Mouse (Mus musculus) cerebellum, postnatal 25 days (tissue): Measurements from ENCODE around the gene Cep78.
A peak's percentile ranks its signal among the peaks of the same experiment; 100 is the strongest.

Experiments used
- DNase-seq, 2 experiments: peaks; one replicate each; pipeline ENCODE4 v3.0.0; 2021; ENCODE audit warnings: mixed read lengths in 2 of 2

Gene Cep78

GRCm38 (mm10) chr19:15965082-15965481 lies 19.7 kb downstream of the Cep78 start:
- peak in 1 of 2 experiments; percentile 30 for DNase-seq

DNA sequence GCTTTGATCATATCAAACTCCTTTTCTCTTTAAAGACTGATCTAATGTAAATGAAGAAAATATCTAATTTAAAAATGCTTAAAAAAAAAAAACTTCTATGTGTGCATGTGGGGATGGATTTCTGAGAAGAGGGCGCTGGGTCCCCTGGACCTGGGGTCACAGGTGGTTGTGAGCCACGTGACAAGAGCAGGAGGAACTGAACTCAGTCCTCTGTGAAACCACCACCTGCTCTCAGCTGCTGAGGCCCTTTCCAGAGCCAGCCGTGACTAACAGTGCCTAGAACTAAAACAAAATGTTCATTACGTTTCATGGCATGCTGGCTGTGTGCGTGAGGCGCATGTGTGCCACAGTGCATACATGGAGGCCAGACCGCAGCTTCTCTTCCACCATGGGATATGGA lies 20.3 kb downstream of the Cep78 start:
- no peak for DNase-seq

DNA sequence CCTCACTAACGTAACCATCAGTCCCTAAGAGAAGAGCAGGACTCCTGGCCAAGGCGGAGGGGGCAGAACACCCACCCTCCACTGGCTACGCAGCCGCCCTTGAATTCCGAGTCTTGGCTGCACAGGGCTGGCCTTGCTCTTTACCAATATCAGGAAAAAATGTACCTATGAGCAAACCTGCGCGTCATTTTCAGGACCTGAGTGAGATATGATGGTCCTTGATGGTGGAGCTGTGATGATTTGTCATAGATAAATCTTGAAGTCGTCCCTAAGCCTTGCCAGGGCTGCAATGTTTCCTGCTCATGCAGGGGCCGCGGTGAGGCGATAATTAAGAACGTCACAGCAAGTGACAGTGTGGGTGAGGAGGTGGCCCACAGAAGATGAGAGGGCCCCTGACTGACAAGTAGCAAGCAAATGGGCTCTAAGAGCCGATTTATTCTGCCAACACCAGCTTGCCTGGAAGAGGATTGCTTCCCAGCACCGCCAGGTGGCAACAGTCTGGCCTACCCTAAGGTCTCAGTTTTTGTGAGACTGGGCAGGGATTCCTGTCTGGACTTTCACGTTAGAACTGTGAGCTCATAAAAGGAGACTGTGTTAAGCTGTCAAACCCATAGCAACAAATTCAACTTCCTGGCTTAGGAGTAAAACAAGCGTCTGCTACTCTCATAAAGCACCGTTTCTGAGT lies 21.6 kb downstream of the Cep78 start:
- DNase-seq, result peak in 1 of 2 experiments; percentile 15

DNA sequence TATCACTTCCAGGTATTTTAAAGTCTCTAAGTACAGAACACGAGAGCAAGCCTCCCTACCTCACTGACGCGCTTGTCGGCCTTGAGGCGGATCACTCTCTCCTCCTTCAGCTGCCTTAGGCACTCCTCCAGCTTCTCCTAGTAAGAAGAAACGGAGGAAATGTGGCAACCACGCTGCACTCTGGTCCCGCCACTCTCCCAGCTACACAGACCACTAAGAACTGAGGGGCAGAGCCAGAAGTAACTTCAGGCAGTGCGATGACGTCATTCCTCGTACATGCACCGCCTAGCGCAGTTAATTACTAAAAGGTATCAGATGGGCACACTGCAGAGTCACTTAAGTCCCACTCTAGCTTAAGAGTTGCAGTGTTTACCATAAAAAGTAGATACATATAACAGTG lies 22.5 kb downstream of the Cep78 start:
- DNase-seq, result no peak

- no peak for DNase-seq
Measured at GRCm38 (mm10) chr19:15950225-15950624, 34.6 kb downstream of the Cep78 start.

- DNase-seq, result no peak
Measured at GRCm38 (mm10) chr19:15948867-15949266, 35.9 kb downstream of the Cep78 start.

GRCm38 (mm10) chr19:15948426-15948825 lies 36.4 kb downstream of the Cep78 start:
- DNase-seq, result no peak

GRCm38 (mm10) chr19:15947237-15947636 lies 37.6 kb downstream of the Cep78 start, which contains the start of gene Psat1:
Psat1 (minus strand) TSS chr19:15947337.
- DNase-seq, result no peak

GRCm38 (mm10) chr19:15946663-15947062 lies 38.1 kb downstream of the Cep78 start:
- no peak for DNase-seq

- DNase-seq, result no peak
Measured at GRCm38 (mm10) chr19:15943117-15943423, 41.7 kb downstream of the Cep78 start.

- no peak for DNase-seq
Measured at GRCm38 (mm10) chr19:15942421-15943116, 42.2 kb downstream of the Cep78 start.

DNA sequence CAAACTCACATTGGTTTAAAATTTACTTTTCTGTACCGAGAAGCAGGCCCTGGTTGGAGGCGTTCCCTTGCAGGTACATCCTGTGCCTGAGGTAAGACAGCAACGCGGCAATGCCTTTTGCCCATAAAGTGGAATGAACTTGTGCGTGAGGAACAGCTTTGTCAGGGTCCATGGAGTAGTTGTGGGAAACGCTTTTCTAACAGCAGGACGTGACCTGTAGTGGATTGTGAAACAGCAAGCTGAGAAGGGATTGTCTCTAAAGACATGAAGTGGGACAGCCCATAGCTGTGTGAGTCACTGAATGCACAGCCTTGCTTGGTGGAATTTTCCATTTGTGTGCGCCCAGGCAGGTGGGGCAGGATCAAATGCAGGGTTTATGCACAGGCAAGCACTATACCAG lies 43.4 kb downstream of the Cep78 start:
- DNase-seq, result no peak

- DNase-seq, result peak; percentile 15 to 48
Measured at GRCm38 (mm10) chr19:15925719-15926045, 59.1 kb downstream of the Cep78 start.

DNA sequence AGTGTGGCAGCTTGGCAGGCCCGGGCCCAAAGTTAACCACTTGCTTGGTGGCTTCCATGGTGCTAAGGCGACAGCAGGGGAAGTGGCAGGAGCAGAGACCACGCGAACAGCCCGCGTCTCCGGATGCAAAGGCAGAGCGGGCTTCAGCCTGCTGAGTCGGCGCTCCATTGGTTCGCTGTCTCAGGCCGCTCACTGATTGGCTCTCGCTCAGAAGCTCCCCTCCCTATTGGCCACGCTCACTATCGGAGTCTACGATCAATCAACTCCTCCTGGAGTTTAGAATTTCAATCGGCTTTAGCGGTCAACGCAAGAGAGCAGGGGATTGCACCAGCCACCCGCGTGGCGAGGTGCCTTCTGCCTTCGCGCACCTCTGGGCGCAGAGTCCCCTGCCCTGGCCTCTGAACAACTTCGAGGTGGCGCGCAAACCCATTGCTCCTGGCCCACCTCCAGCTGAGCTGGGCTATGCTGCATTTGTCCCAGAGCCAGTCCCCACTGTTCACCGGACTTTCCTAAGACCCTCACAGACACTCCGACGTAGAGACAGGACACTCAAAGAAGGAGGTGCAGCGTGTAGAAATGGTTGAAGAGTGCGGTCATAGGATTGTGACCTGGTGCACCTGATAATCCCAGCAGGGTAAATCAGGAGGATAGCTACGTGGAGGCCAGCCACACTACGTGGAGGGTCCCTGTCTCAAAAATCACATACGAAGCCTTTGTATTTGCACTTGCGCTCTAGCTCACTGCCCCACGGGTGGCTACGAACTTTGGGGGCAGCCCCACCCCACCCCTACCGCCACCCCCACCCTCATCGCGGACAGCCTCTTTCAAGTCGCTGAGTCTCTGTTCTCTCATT lies 59.7 kb downstream of the Cep78 start:
- DNase-seq, result peak; percentile 78 to 84

DNA sequence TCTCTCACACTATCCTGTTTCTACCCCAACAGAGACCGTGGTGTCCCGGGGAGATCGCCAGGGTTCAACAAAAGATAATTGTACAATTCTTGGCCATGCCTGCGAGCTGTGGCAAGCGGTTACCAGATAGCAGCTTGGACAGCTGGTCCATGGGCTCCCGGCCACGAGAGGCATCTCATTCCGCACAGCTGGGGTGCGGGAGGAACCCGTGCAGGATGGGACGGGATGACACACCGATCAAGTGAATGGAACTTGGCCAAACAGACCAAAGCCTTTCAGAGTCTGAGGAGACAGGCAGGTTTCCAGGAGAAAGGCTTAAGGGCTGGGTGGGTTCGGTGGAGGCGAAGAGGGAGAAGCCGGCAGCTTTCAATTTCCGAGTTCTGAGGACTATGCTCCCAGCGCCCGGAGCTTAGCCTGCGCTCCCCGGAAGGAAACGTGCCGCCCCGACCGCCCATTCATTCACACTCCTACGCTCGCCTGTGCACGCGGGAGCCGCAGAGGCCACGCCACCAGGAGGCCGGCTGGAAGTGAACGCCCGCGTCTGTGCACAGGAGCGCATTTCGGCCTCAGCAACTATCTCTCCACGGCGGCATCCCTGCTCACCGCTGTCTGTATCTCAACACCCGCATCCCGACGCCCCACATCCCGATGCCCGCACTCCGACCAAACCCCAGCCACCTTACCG lies 60.5 kb downstream of the Cep78 start:
- DNase-seq, result peak; percentile 50 to 53

DNA sequence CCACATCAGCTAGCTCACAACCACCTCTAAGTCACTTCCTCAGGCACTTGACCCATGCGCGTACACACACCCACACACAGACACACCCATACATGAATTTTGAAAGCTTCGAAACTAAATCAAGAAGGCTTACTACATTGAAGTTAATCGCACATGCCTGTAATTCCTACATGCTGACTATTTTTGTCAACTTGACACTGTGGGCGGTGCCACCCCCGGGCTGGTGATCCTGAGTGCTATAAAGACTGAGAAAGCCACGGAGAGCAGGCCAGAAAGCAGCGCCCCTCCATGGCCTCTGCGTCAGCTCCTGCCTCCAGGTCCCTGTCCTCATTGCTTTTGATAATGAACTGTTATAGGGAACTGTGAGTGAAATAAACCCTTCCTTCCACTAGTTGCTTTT lies 61.4 kb downstream of the Cep78 start:
- DNase-seq, result peak in 1 of 2 experiments; percentile 22

GRCm38 (mm10) chr19:15919336-15919735 lies 65.5 kb downstream of the Cep78 start:
- DNase-seq, result no peak

GRCm38 (mm10) chr19:15918111-15918510 lies 66.7 kb downstream of the Cep78 start:
- no peak for DNase-seq

GRCm38 (mm10) chr19:15913249-15913997 lies 71.4 kb downstream of the Cep78 start:
- DNase-seq, result no peak

GRCm38 (mm10) chr19:15911441-15911840 lies 73.3 kb downstream of the Cep78 start:
- DNase-seq, result peak in 1 of 2 experiments; percentile 34

GRCm38 (mm10) chr19:15910987-15911386 lies 73.8 kb downstream of the Cep78 start:
- peak in 1 of 2 experiments; percentile 12 for DNase-seq

DNA sequence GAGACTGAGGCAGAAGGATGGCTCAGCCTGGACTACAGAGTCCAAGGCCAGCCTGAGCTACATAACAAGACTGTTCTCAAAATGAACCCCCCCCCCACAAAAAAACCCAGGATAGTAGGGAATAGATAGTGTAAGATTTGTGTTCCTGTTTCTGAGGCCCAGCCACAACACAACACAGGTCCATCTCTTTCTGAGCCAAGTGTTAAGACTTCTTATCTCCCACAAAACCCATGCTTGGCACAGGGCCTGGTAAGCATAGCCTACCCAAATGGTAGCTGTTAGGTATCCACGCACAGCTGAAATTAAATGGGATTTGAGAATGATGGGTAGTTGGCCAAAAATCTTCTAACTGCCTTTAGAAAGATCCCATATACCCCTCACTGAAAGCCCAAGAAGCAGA lies 74.3 kb downstream of the Cep78 start:
- no peak for DNase-seq
